Mouse (Mus musculus) intestine, embryonic 14.5 days (tissue): ENCODE measurements around the gene Cbfa2t3. TPM values are rescaled to one million over a fixed set of nuclear protein-coding genes. Genes with fewer than 3 reads are reported as not detected.

Experiments
- ATAC-seq: fragments of 200-750 bp; cut with Nextera tagmentation; replicated peaks from 2 replicates; pipeline ENCODE4 v1.8.0; 2017; ENCODE audit warnings: low read depth, moderate number of reproducible peaks, moderate TSS enrichment, moderate library complexity; ENCODE audit not compliant: low FRiP score, low TSS enrichment
- DNase-seq: peaks from one replicate; pipeline ENCODE4 v3.0.0-alpha.2; 2018; ENCODE audit warnings: low spot score
- H3K27ac ChIP-seq: fragments of 300-500 bp; sonication (generic); 2 replicates; pipeline ENCODE4 v1.5.1; 2014; ENCODE audit warnings: low read depth, mild to moderate bottlenecking, control low read depth
- H3K27me3 ChIP-seq: fragments of 300-500 bp; sonication (generic); replicated peaks from 2 replicates; pipeline ENCODE4 v1.6.1; 2014; ENCODE audit warnings: low read length, control low read depth; ENCODE audit not compliant: control insufficient read depth, insufficient read depth
- H3K36me3 ChIP-seq: fragments of 300-500 bp; sonication (generic); 2 replicates; pipeline ENCODE4 v1.6.1; 2014; ENCODE audit warnings: low read length, control low read depth; ENCODE audit not compliant: control insufficient read depth, insufficient read depth
- H3K4me1 ChIP-seq: fragments of 300-500 bp; sonication (generic); replicated peaks from 2 replicates; pipeline ENCODE4 v1.6.1; 2014; ENCODE audit warnings: low read length, control low read depth, mixed read lengths; ENCODE audit not compliant: control insufficient read depth, insufficient read depth
- H3K4me2 ChIP-seq: fragments of 300-500 bp; sonication (generic); 2 replicates; pipeline ENCODE4 v1.6.1; 2014; ENCODE audit warnings: low read length
- H3K4me3 ChIP-seq: fragments of 300-500 bp; sonication (generic); 2 replicates; pipeline ENCODE4 v1.5.1; 2014; ENCODE audit warnings: low read depth, low read length, control low read depth, mixed read lengths
- H3K9ac ChIP-seq: fragments of 300-500 bp; sonication (generic); 2 replicates; pipeline ENCODE4 v1.6.1; 2014; ENCODE audit warnings: mild to moderate bottlenecking, low read length
- H3K9me3 ChIP-seq: fragments of 300-500 bp; sonication (generic); 2 replicates; pipeline ENCODE4 v1.6.1; 2016; ENCODE audit warnings: low read length, control low read depth; ENCODE audit not compliant: control insufficient read depth
- WGBS: fragments of 180-500 bp; shearing (Covaris S2); extraction: QIAGEN DNeasy Blood & Tissue Kit; methylation state at CpG from one replicate; pipeline ENCODE4 v1.1.7; 2014; 5-methylcytosine and 5-hydroxymethylcytosine counted together
- polyA plus RNA-seq: library from polyadenylated mRNA; unstranded; fragments of >200 nt; fragmentation: Nextera tagmentation; extraction: Ambion mirVana; gene quantifications from 2 replicates; pipeline ENCODE4 v1.2.1, GENCODE M21; 2014

The Cbfa2t3 gene
- polyA plus RNA-seq, 1 experiment from 2014 or later: 4.0 TPM

- H3K4me3 ChIP-seq: no peak overlapping the region
- no peaks in the 10 kb centered on the region for H3K9me3 ChIP-seq
- DNase-seq (no peak), ATAC-seq (no peak)
- no peaks in the 10 kb centered on the region for H3K27me3 ChIP-seq
- no peak overlapping the region for H3K9ac ChIP-seq
- 45% methylated on average over 10 of the region's 10 CpGs for WGBS
- H3K36me3 ChIP-seq: no peaks in the 10 kb centered on the region
- H3K27ac ChIP-seq: no peak overlapping the region
- no peak overlapping the region for H3K4me2 ChIP-seq
- H3K4me1 ChIP-seq: no peaks in the 10 kb centered on the region
These were observed 3.5 kb upstream of the Cbfa2t3 start for GRCm38 (mm10) chr8:122702301-122702941.

- Histone ChIP-seq H3K9ac (no peak overlapping the region), H3K4me1 (no peaks in the 10 kb centered on the region), H3K36me3 (no peaks in the 10 kb centered on the region), H3K4me3 (no peak overlapping the region), H3K27ac (no peak overlapping the region), H3K27me3 (no peaks in the 10 kb centered on the region), H3K9me3 (no peaks in the 10 kb centered on the region), H3K4me2 (no peak overlapping the region)
- WGBS: 74% methylated on average over 12 of the region's 12 CpGs
- no peak for DNase-seq
- ATAC-seq: no peak
These were observed 2.7 kb upstream of the Cbfa2t3 start for GRCm38 (mm10) chr8:122701441-122702185.

GRCm38 (mm10) chr8:122700628-122701027 is 1.7 kb upstream of the Cbfa2t3 start:
- 55% methylated on average over 13 of the region's 13 CpGs for WGBS
- no peaks in the 10 kb centered on the region for H3K9me3 ChIP-seq
- no peak overlapping the region for H3K4me2 ChIP-seq
- no peaks in the 10 kb centered on the region for H3K4me1 ChIP-seq
- ATAC-seq (no peak), DNase-seq (no peak)
- H3K27ac ChIP-seq: no peak overlapping the region
- no peaks in the 10 kb centered on the region for H3K27me3 ChIP-seq
- no peak overlapping the region for H3K4me3 ChIP-seq
- H3K36me3 ChIP-seq: no peaks in the 10 kb centered on the region
- H3K9ac ChIP-seq: no peak overlapping the region

- no peak overlapping the region; the same call in 1 of the 2 replicates for H3K27ac ChIP-seq
- DNase-seq (no peak), ATAC-seq (no peak)
- no peak overlapping the region for H3K4me3 ChIP-seq
- no peaks in the 10 kb centered on the region for H3K4me1 ChIP-seq
- H3K36me3 ChIP-seq: no peaks in the 10 kb centered on the region
- no peaks in the 10 kb centered on the region for H3K27me3 ChIP-seq
- H3K4me2 ChIP-seq: no peak overlapping the region
- 78% methylated on average over 5 of the region's 5 CpGs for WGBS
- no peak overlapping the region for H3K9ac ChIP-seq
- no peaks in the 10 kb centered on the region for H3K9me3 ChIP-seq
These were observed 598 bp downstream of the Cbfa2t3 start for GRCm38 (mm10) chr8:122698254-122698768.

GRCm38 (mm10) chr8:122697586-122697985 is 1.3 kb downstream of the Cbfa2t3 start:
- DNase-seq (no peak), ATAC-seq (no peak)
- 79% methylated on average over 6 of the region's 6 CpGs for WGBS
- H3K9me3 ChIP-seq: no peaks in the 10 kb centered on the region
- no peak overlapping the region for H3K4me3 ChIP-seq
- no peak overlapping the region for H3K27ac ChIP-seq
- no peaks in the 10 kb centered on the region for H3K27me3 ChIP-seq
- H3K4me2 ChIP-seq: no peak overlapping the region
- no peaks in the 10 kb centered on the region for H3K36me3 ChIP-seq
- H3K4me1 ChIP-seq: no peaks in the 10 kb centered on the region
- H3K9ac ChIP-seq: no peak overlapping the region

- Histone ChIP-seq H3K9me3 (no peaks in the 10 kb centered on the region), H3K4me1 (no peaks in the 10 kb centered on the region), H3K4me2 (no peak overlapping the region), H3K27me3 (no peaks in the 10 kb centered on the region), H3K36me3 (no peaks in the 10 kb centered on the region), H3K27ac (no peak overlapping the region), H3K4me3 (no peak overlapping the region), H3K9ac (no peak overlapping the region)
- ATAC-seq (no peak), DNase-seq (no peak)
- WGBS: 75% methylated on average over 3 of the region's 3 CpGs
These were observed 1.7 kb downstream of the Cbfa2t3 start for GRCm38 (mm10) chr8:122697181-122697581.

GRCm38 (mm10) chr8:122695438-122696042 is 3.4 kb downstream of the Cbfa2t3 start:
- DNase-seq: no peak
- no peak overlapping the region for H3K9ac ChIP-seq
- no peaks in the 10 kb centered on the region for H3K9me3 ChIP-seq
- H3K4me2 ChIP-seq: no peak overlapping the region
- 51% methylated on average over 7 of the region's 7 CpGs for WGBS
- ATAC-seq: no peak
- H3K27me3 ChIP-seq: no peaks in the 10 kb centered on the region
- H3K27ac ChIP-seq: no peak overlapping the region
- no peak overlapping the region for H3K4me3 ChIP-seq
- H3K4me1 ChIP-seq: no peaks in the 10 kb centered on the region
- H3K36me3 ChIP-seq: no peaks in the 10 kb centered on the region

- H3K9me3 ChIP-seq: no peaks in the 10 kb centered on the region
- H3K27ac ChIP-seq: no peak overlapping the region
- no peaks in the 10 kb centered on the region for H3K36me3 ChIP-seq
- no peak overlapping the region for H3K9ac ChIP-seq
- no peak overlapping the region for H3K4me3 ChIP-seq
- DNase-seq (no peak), ATAC-seq (no peak)
- 0 out of 2 replicates have a peak, but pooled peaks cover 3% of the 10 kb centered on the region for H3K27me3 ChIP-seq
- no peak overlapping the region for H3K4me2 ChIP-seq
- 79% methylated on average over 8 of the region's 8 CpGs for WGBS
- no peaks in the 10 kb centered on the region for H3K4me1 ChIP-seq
These were observed 6.8 kb downstream of the Cbfa2t3 start for GRCm38 (mm10) chr8:122692152-122692551.
